Mouse (Mus musculus) telencephalon, adult 2 months (tissue): Measurements from ENCODE around the gene Gm3839.
"Not testable (repeated sequence)": the region's sequence is repeated elsewhere in the genome, so short reads cannot be mapped to it uniquely, and the experiment has no call there.

ENCODE experiments used
- DNase-seq: peaks from one replicate; pipeline ENCODE4 v3.0.0-alpha.2; 2011; ENCODE audit warnings: low read depth, low spot score

The Gm3839 gene

GRCm38 (mm10) chr14:11356626-11357025 is at the start of gene Gm3839:
Gene Gm3839 (minus strand): TSS chr14:11356726.
- DNase-seq, result not testable (repeated sequence)

- no peak for DNase-seq
Observed at GRCm38 (mm10) chr14:11405661-11406060, 49.1 kb upstream of the Gm3839 start.

- no peak for DNase-seq
Observed at GRCm38 (mm10) chr14:11377846-11378245, 21.3 kb upstream of the Gm3839 start.

- peak; percentile 43 for DNase-seq
Observed at GRCm38 (mm10) chr14:11375225-11375624, 18.7 kb upstream of the Gm3839 start.

- DNase-seq, result no peak
Observed at GRCm38 (mm10) chr14:11346086-11346485, 10.4 kb downstream of the Gm3839 start.

- no peak for DNase-seq
Observed at GRCm38 (mm10) chr14:11329993-11330392, 26.5 kb downstream of the Gm3839 start.

- peak; percentile 2 for DNase-seq
Observed at GRCm38 (mm10) chr14:11307079-11307478, 49.4 kb downstream of the Gm3839 start.

- DNase-seq, result not testable (repeated sequence)
Observed at GRCm38 (mm10) chr14:11287956-11288355, 68.6 kb downstream of the Gm3839 start.

- peak; percentile 18 for DNase-seq
Observed at GRCm38 (mm10) chr14:11257161-11257705, 99.3 kb downstream of the Gm3839 start.

GRCm38 (mm10) chr14:11248053-11248452 is 108.5 kb downstream of the Gm3839 start:
- DNase-seq, result no peak

- no peak for DNase-seq
Observed at GRCm38 (mm10) chr14:11244546-11244945, 112.0 kb downstream of the Gm3839 start.

- no peak for DNase-seq
Observed at GRCm38 (mm10) chr14:11232086-11232485, 124.4 kb downstream of the Gm3839 start.
